In genomic region chr10:75945213-75945612, GRCm38 (mm10) we compare ENCODE assay signal across 33 mouse cellular contexts. TPM values are rescaled to one million over a fixed set of nuclear protein-coding genes. Genes with fewer than 3 reads are reported as not detected.
DNase-seq lines count a peak whose midpoint lies in the region; ATAC-seq and TF ChIP-seq lines count a peak whose summit lies in the region.
"Had no signal": no experiment of that assay in that cellular context is flagged by ENCODE, and none has a peak within 500 bp of the region (broad histone marks: within the 10 kb centered on the region; RNA-seq: fewer than 3 reads in every experiment).

No protein-coding gene starts in this region.

- H3K4me1 ChIP-seq in lung, embryonic 16.5 days (replicated peaks; ENCODE audit: control insufficient read depth, insufficient read depth, low read length), result peaks cover 13% of the 10 kb centered on the region; the same call in 1 of the 2 replicates
- H3K4me1 ChIP-seq: embryonic facial prominence, embryonic 15.5 days had no signal

- no peaks in the 10 kb centered on the region for H3K36me3 ChIP-seq in lung, embryonic 16.5 days (ENCODE audit: control insufficient read depth, insufficient read depth, low read length)
- H3K36me3 ChIP-seq: embryonic facial prominence, embryonic 12.5 days; embryonic facial prominence, embryonic 15.5 days; hindbrain, embryonic 10.5 days; hindbrain, embryonic 13.5 days had no signal

- peak; percentile 5 for DNase-seq in adrenal gland, adult 8-10 months
- DNase-seq in adrenal gland, postnatal 25 days, result no peak
- no peak for DNase-seq in lung, postnatal 10 days
- DNase-seq in testis, postnatal 10 days (ENCODE audit: low spot score), result peak; percentile 37
- no peak for DNase-seq in layer of hippocampus, adult 2 months (ENCODE audit: low spot score in 2 of 2)
- DNase-seq: adrenal gland, adult 2 months; B cell, adult 2 months; cerebellum, adult 11 months; cerebellum, adult 2 months; cerebellum, adult 9-11 months; cerebellum, postnatal 25 days; forebrain, postnatal 0 days; gastrocnemius, adult 2 months; gastrocnemius, postnatal 14 days had no signal

- WGBS in lung, embryonic 16.5 days, result 91% methylated on average over 7 of the region's 7 CpGs

- peak overlapping the region; percentile 36 for H3K27ac ChIP-seq in lung, embryonic 16.5 days (ENCODE audit: low read length)
- H3K27ac ChIP-seq in layer of hippocampus, adult 2 months, result no peak overlapping the region
- H3K27ac ChIP-seq: embryonic facial prominence, embryonic 12.5 days; hindbrain, embryonic 10.5 days had no signal

- TF ChIP-seq CTCF in layer of hippocampus, adult 2 months (conservative IDR thresholded peaks at IDR 0.05), result no peak

- ATAC-seq in lung, embryonic 16.5 days (ENCODE audit: low read depth), result no peak
- ATAC-seq: forebrain, embryonic 14.5 days; hindbrain, embryonic 16.5 days; Patski had no signal

- H3K27me3 ChIP-seq in lung, embryonic 16.5 days (ENCODE audit: control insufficient read depth, insufficient read depth, low read depth, low read length), result no peaks in the 10 kb centered on the region; the same call in 1 of the 2 replicates
- H3K27me3 ChIP-seq: CH12.LX; embryonic facial prominence, embryonic 15.5 days; Patski had no signal

- no peak overlapping the region for H3K4me2 ChIP-seq in lung, embryonic 16.5 days (ENCODE audit: low read depth, low read length)
- H3K4me2 ChIP-seq: embryonic facial prominence, embryonic 12.5 days; embryonic facial prominence, embryonic 15.5 days; heart, embryonic 11.5 days; hindbrain, embryonic 13.5 days had no signal

- no peak overlapping the region for H3K4me3 ChIP-seq in lung, embryonic 16.5 days (ENCODE audit: low read length)
- H3K4me3 ChIP-seq in layer of hippocampus, adult 2 months, result no peak overlapping the region
- H3K4me3 ChIP-seq: embryonic facial prominence, embryonic 12.5 days; embryonic facial prominence, embryonic 15.5 days; gastrocnemius, adult 2 months; hindbrain, embryonic 10.5 days; hindbrain, embryonic 13.5 days had no signal

- no peaks in the 10 kb centered on the region for H3K9me3 ChIP-seq in lung, embryonic 16.5 days (ENCODE audit: control insufficient read depth, low read length)
- H3K9me3 ChIP-seq: embryonic facial prominence, embryonic 12.5 days; embryonic facial prominence, embryonic 15.5 days; G1E; hindbrain, embryonic 10.5 days; hindbrain, embryonic 13.5 days had no signal

- H3K9ac ChIP-seq in lung, embryonic 16.5 days (ENCODE audit: low read length), result no peak overlapping the region
- H3K9ac ChIP-seq: embryonic facial prominence, embryonic 12.5 days; embryonic facial prominence, embryonic 15.5 days; forebrain, postnatal 0 days; hindbrain, embryonic 13.5 days had no signal

RNA-seq across cellular contexts. Expression of gene Vpreb3, which starts 2.4 kb away (rescaled TPM):
- total RNA-seq in adrenal gland, adult 8-10 months (2022), result under 1 TPM in 1 of 4 experiments, not detected in 3; 0.65 TPM
- total RNA-seq in adrenal gland, postnatal 25 days (2021), result not detected in 2 replicates
- 0.60 and 1.0 TPM in 2 replicates for polyA plus RNA-seq in lung, embryonic 16.5 days (2015; fragmentation: Nextera tagmentation; extraction: Ambion mirVana)
- total RNA-seq in layer of hippocampus, adult 2 months (2021), result not detected
- total RNA-seq: adrenal gland, adult 2 months; common myeloid progenitor, adult 5-6 weeks; forebrain, postnatal 0 days; G1E; gastrocnemius, adult 2 months; gastrocnemius, postnatal 14 days; heart, adult 8-10 months; heart, postnatal 25 days had no signal
- polyA plus RNA-seq: forebrain, embryonic 14.5 days; frontal cortex, adult 2 months; G1E; Patski had no signal

RNA-seq across cellular contexts. Expression of gene Gm867, which starts 4.7 kb away (rescaled TPM):
- total RNA-seq in adrenal gland, adult 8-10 months (2022), result 1 to 10 TPM in 3 of 4 experiments, under 1 TPM in 1; 0.83 to 2.8 (median 1.3) TPM
- total RNA-seq in adrenal gland, postnatal 25 days (2021), result 1.3 and 2.2 TPM in 2 replicates
- polyA plus RNA-seq in lung, embryonic 16.5 days (2015; fragmentation: Nextera tagmentation; extraction: Ambion mirVana), result 0.97 and 1.0 TPM in 2 replicates
- total RNA-seq in layer of hippocampus, adult 2 months (2021), result under 1 TPM in 1 of 2 experiments, not detected in 1; 0.56 TPM
- total RNA-seq: common myeloid progenitor, adult 5-6 weeks; gastrocnemius, adult 2 months; gastrocnemius, postnatal 14 days; gastrocnemius, postnatal 4 days; heart, adult 8-10 months; heart, postnatal 25 days had no signal
- polyA plus RNA-seq: forebrain, embryonic 14.5 days; G1E had no signal

RNA-seq across cellular contexts. Expression of gene Mmp11, which starts 8.9 kb away (rescaled TPM):
- total RNA-seq in adrenal gland, adult 8-10 months (2022), result 10 to 100 TPM in 2 of 4 experiments, 1 to 10 TPM in 2; 7.7 to 21.1 (median 13.2) TPM
- total RNA-seq in adrenal gland, postnatal 25 days (2021), result 7.9 and 9.5 TPM in 2 replicates
- 74.1 and 77.1 TPM in 2 replicates for polyA plus RNA-seq in lung, embryonic 16.5 days (2015; fragmentation: Nextera tagmentation; extraction: Ambion mirVana)
- 1 to 10 TPM; 1.5 to 1.8 TPM for total RNA-seq in layer of hippocampus, adult 2 months (2021)
- polyA plus RNA-seq: G1E had no signal

RNA-seq across cellular contexts. Expression of gene Gm5134, which starts 9.1 kb away (rescaled TPM):
- not detected for total RNA-seq in adrenal gland, adult 8-10 months (2022)
- not detected in 2 replicates for total RNA-seq in adrenal gland, postnatal 25 days (2021)
- not detected in 2 replicates for polyA plus RNA-seq in lung, embryonic 16.5 days (2015; fragmentation: Nextera tagmentation; extraction: Ambion mirVana)
- total RNA-seq in layer of hippocampus, adult 2 months (2021), result not detected
- total RNA-seq: adrenal gland, adult 2 months; forebrain, postnatal 0 days; G1E; gastrocnemius, adult 2 months; gastrocnemius, postnatal 14 days; gastrocnemius, postnatal 4 days; heart, adult 8-10 months; heart, postnatal 25 days had no signal
- polyA plus RNA-seq: embryonic facial prominence, embryonic 12.5 days; embryonic facial prominence, embryonic 15.5 days; forebrain, embryonic 11.5 days; forebrain, embryonic 14.5 days; forebrain, postnatal 0 days; G1E; heart, embryonic 11.5 days; heart, embryonic 14.5 days; heart, postnatal 0 days; hindbrain, embryonic 10.5 days; hindbrain, embryonic 13.5 days; hindbrain, embryonic 16.5 days; Patski had no signal

RNA-seq across cellular contexts. Expression of gene Chchd10, which starts 12.3 kb away (rescaled TPM):
- total RNA-seq in adrenal gland, adult 8-10 months (2022), result 100 to 1,000 TPM; 741 to 924 (median 745) TPM
- 787 and 1,051 TPM in 2 replicates for total RNA-seq in adrenal gland, postnatal 25 days (2021)
- 68.7 and 70.0 TPM in 2 replicates for polyA plus RNA-seq in lung, embryonic 16.5 days (2015; fragmentation: Nextera tagmentation; extraction: Ambion mirVana)
- total RNA-seq in layer of hippocampus, adult 2 months (2021), result 100 to 1,000 TPM; 328 to 340 TPM

Comparison
In these comparisons a context has a peak if more than half of its experiments do, and no peak if none do; other contexts are left out.
1. DNase-seq: peak in adrenal gland, adult 8-10 months (single experiment) and testis, postnatal 10 days (single experiment); none in adrenal gland, postnatal 25 days (single experiment), lung, postnatal 10 days (single experiment) and layer of hippocampus, adult 2 months (0 of 2).